Mouse (Mus musculus) erythroblast, embryonic 14.5 days (primary cell): ENCODE results near the gene Rnf185. TPM values are rescaled to one million over a fixed set of nuclear protein-coding genes. Genes with fewer than 3 reads are reported as not detected.

Experiments used
- H3K27me3 ChIP-seq: 2 replicates; pipeline ENCODE4 v1.6.1; 2012; ENCODE audit warnings: inconsistent platforms; ENCODE audit not compliant: control insufficient read depth
- H3K36me3 ChIP-seq: 2 replicates; pipeline ENCODE4 v1.6.1; 2012; ENCODE audit warnings: mild to moderate bottlenecking, inconsistent platforms; ENCODE audit not compliant: control insufficient read depth
- H3K4me1 ChIP-seq: 2 replicates; pipeline ENCODE4 v1.6.1; 2012; ENCODE audit warnings: inconsistent platforms; ENCODE audit not compliant: control insufficient read depth
- H3K4me3 ChIP-seq: replicated peaks from 2 replicates; pipeline ENCODE3; 2012; ENCODE audit warnings: moderate library complexity, mild to moderate bottlenecking, inconsistent platforms
- H3K9me3 ChIP-seq: 2 replicates; pipeline ENCODE4 v1.6.1; 2012; ENCODE audit warnings: low read length, inconsistent platforms, mixed read lengths; ENCODE audit not compliant: control insufficient read depth
- GATA1 ChIP-seq: IDR thresholded peaks from 2 replicates; pipeline ENCODE4 v1.6.1; 2012; ENCODE audit warnings: low read length, inconsistent platforms, mixed read lengths
- TAL1 ChIP-seq: IDR thresholded peaks from 3 replicates; pipeline ENCODE4 v1.6.1; 2012; ENCODE audit warnings: low read length, inconsistent platforms, mixed read lengths
- polyA plus RNA-seq: library from polyadenylated mRNA; stranded (reverse); fragments of >175 nt; gene quantifications from 2 replicates; pipeline ENCODE4 v1.2.3, GENCODE M21; 2012

The Rnf185 gene
- polyA plus RNA-seq, 1 experiment: 0.08 TPM

DNA sequence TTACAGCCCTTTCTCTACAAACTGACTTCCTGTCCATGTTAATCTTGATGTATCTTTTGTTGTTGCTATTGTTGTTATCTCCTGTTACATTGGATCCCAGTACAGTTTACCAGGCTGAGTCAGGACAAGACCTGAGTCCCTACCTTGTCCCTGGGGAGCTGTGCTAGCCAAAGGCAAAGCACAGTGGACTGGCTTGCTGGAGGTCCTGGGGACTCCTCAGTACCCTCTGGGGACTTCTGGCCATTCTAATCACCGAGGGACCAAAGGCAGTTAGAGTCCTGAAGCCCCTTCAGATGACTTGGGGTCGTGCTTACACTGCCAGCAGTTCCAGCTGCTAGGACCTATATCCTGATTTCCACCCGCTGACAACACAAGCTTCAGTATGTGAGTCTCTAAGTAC, 2.3 kb upstream of the Rnf185 start:
- TF ChIP-seq TAL1 (no peak), GATA1 (no peak)
- Histone ChIP-seq H3K4me1 (peaks cover 30% of the 10 kb centered on the region), H3K4me3 (no peak overlapping the region), H3K9me3 (no peaks in the 10 kb centered on the region), H3K36me3 (peaks cover 9% of the 10 kb centered on the region), H3K27me3 (no peaks in the 10 kb centered on the region)

DNA sequence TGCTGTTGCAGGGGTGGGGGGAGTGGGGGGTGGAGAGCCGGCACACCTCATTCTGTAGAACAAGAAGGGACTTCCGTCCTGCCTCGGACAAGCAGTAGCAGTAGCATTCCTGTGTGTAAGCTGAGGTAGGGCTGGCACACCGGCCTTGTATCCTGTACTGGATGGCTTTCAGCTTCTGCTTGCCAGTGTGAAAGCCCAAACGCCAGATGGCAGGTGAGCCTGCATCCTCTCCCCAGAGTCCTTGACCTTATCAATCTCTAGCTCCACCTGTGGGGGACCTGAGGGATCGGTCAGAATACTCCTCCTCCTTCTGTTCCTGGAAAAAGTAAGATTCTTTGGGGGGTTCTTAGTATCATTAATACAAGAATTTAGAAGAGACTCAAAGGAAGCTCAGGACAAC, 1.3 kb upstream of the Rnf185 start:
- Histone ChIP-seq H3K4me1 (peaks cover 30% of the 10 kb centered on the region), H3K27me3 (no peaks in the 10 kb centered on the region), H3K4me3 (peak overlapping the region; percentile 92), H3K9me3 (no peaks in the 10 kb centered on the region), H3K36me3 (peaks cover 9% of the 10 kb centered on the region)
- no peak for TF ChIP-seq GATA1
- no peak for TF ChIP-seq TAL1

DNA sequence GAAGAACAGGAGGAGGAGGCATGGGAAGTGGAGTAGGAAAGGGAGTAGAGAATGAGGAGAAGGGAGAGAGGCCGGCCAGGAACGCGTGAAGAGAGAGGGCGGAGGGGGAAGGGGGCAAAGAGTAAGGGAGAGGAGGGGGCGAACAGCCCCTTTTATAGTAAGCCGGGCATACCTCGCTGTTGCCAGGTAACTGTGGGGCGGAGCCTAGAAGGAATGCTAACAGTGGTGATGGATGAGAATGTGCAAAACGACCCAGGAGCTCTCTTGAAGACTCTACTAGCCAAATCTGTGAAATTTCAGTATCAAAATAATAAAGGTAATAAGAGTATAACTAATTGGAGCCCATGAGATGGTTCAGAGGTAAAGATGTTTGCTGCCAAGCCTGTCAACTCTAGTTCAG, 606 bp upstream of the Rnf185 start:
- Histone ChIP-seq H3K27me3 (no peaks in the 10 kb centered on the region), H3K4me3 (peak overlapping the region; percentile 92), H3K4me1 (peaks cover 30% of the 10 kb centered on the region), H3K9me3 (no peaks in the 10 kb centered on the region), H3K36me3 (peaks cover 9% of the 10 kb centered on the region)
- TF ChIP-seq GATA1 (no peak), TAL1 (no peak)

DNA sequence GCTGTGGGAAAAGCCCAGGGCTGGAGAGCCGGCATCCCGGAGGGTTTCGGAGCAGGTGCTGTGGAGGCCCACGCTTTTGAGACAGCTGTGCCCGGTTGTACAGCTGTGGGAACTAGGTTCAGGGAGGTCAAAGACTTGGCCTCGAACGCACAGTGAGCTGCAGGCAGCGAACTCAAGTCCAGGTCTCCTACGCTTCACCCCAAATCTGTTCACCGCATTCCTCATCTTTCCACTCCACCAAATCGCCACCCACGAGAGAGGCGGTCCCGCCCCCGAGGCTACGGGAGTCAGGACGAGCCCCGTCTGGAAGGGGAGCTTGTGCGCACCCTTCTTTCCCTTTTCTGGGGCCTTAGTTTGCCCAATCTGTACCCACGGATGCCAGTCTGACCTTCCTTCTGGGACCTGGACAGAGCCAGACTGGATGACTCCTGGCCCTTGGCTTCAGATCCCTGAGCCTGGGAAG, 431 bp downstream of the Rnf185 start:
- Histone ChIP-seq H3K9me3 (no peaks in the 10 kb centered on the region), H3K36me3 (peaks cover 9% of the 10 kb centered on the region), H3K4me1 (peaks cover 28% of the 10 kb centered on the region), H3K4me3 (peak overlapping the region; percentile 92), H3K27me3 (no peaks in the 10 kb centered on the region)
- TF ChIP-seq TAL1 (no peak), GATA1 (no peak)

DNA sequence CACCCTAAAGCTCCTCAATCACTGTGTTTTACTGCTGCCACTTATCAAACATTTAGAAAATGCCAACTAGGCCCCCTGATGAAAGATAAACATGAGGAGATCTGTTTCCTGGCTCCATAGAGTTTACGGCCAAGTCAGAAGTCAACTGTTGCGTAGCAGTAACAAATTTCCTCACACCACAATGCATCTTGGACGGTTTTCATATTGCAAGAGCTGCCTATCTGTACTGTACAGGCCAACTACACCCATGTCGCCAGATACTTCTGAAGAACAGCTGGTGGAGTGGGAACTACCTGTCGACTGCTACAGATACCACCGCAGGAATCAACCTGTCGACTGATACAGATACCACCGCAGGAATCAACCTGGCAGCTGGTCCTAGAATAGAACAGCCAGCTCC, 7.3 kb downstream of the Rnf185 start:
- TF ChIP-seq TAL1: no peak
- TF ChIP-seq GATA1: no peak
- Histone ChIP-seq H3K36me3 (no peaks in the 10 kb centered on the region), H3K9me3 (no peaks in the 10 kb centered on the region), H3K4me3 (no peak overlapping the region), H3K27me3 (no peaks in the 10 kb centered on the region), H3K4me1 (peaks cover 9% of the 10 kb centered on the region)

DNA sequence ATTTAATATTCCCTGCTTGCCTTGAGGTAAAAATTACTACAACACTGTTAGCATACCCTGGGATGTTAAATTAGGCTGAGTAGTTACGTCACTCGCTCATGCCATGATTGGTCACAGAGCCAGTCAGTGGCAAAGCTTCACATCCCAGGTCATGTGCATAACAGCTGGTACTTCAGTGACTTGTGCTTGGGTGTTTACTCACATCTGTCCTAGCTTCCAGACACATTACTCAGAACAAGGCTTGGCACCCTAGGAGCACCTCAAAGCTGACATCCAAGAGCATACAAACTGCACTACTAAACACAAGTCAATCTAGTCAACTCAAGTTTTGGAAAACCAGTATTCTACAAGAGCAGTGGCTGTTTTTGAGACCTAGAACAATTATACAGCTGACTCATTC, 9.1 kb downstream of the Rnf185 start:
- no peaks in the 10 kb centered on the region for H3K36me3 ChIP-seq
- peaks cover 9% of the 10 kb centered on the region for H3K4me1 ChIP-seq
- H3K27me3 ChIP-seq: no peaks in the 10 kb centered on the region
- TF ChIP-seq TAL1 (no peak), GATA1 (no peak)
- no peaks in the 10 kb centered on the region for H3K9me3 ChIP-seq
- H3K4me3 ChIP-seq: no peak overlapping the region

DNA sequence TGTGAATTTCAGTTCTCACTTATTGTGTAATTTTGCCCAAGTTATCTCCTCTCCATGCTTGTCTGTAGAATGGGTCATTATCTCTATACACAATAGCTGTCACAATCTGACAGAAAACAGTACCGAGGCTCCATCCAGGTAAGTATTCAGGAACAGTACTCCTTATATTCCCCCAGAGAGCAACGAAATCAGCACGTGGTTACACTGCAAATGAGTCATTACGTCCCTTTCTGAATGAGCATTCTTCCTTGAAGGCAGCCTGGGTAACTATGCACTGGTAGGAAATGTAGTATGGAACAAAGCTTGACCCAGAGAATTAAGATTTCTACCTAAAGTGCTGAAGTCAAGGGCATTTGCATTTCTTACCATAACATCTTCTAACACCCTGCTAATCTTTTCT, 9.5 kb downstream of the Rnf185 start:
- H3K36me3 ChIP-seq: no peaks in the 10 kb centered on the region
- peaks cover 9% of the 10 kb centered on the region for H3K4me1 ChIP-seq
- H3K9me3 ChIP-seq: no peaks in the 10 kb centered on the region
- TF ChIP-seq GATA1: no peak
- TF ChIP-seq TAL1: no peak
- no peak overlapping the region for H3K4me3 ChIP-seq
- H3K27me3 ChIP-seq: no peaks in the 10 kb centered on the region

DNA sequence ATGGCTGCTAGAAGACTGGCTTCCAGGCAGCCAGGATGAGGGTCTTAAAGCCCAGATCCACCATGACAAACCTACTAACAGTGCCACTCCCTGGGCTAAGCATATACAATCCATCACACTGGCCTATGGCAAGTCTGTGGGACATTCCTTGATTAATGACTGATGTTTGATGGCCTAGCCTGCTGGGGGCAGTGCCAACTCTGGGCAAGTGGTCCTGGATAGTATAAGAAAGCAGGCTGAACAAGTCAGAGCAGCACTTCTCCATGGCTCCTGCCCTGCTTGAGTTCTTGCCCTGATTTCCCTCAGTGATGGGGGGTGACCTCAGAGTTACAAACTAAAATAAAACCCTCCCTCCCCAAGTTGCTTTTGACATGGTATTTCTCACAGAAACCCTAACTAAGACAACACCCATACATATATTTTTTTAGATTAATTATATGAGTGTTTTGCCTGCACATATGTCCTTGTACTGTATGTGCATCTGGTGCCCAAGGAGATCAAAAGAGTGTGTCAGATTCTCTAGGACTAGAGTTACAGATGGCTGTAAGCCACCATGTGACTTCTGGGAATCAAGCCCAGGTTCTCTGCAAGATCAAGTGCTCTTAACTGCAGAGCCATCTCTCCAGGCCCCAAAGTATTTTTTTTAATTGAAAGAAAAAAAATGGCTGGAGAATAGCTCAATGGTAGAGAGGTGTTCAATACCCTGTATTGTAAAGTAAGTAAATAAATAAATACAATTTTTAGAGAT, 10.3 kb downstream of the Rnf185 start:
- H3K9me3 ChIP-seq: no peaks in the 10 kb centered on the region
- H3K4me1 ChIP-seq: peaks cover 9% of the 10 kb centered on the region
- no peak for TF ChIP-seq GATA1
- no peak for TF ChIP-seq TAL1
- H3K4me3 ChIP-seq: no peak overlapping the region
- no peaks in the 10 kb centered on the region for H3K27me3 ChIP-seq
- H3K36me3 ChIP-seq: no peaks in the 10 kb centered on the region

DNA sequence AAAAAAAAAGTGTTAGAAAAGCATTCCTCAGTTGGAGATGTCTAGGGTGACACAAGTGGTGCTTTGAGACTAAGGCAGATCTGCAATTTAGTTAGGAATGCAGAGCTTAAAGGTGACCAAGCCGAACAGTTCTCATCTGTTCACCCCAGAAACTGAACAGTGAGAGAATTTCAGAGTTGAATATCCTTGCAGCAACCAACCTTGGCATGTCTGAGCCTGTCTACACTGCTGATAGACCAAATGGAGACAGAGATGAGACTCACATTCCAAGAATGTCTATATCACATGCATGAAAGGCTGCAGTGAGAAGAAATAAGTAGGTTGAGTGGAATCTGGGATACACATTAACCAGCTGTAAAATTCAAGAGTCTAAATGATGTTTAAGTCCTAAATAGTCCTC, 14.5 kb downstream of the Rnf185 start:
- TF ChIP-seq TAL1 (no peak), GATA1 (no peak)
- H3K4me1 ChIP-seq: no peaks in the 10 kb centered on the region
- no peak overlapping the region for H3K4me3 ChIP-seq
- H3K27me3 ChIP-seq: no peaks in the 10 kb centered on the region
- no peaks in the 10 kb centered on the region for H3K9me3 ChIP-seq
- H3K36me3 ChIP-seq: no peaks in the 10 kb centered on the region
